Mouse (Mus musculus) left cerebral cortex, postnatal 10 days (tissue): Measurements from ENCODE around the gene Rpgrip1l. TPM values are rescaled to one million over a fixed set of nuclear protein-coding genes. Genes with fewer than 3 reads are reported as not detected.

Source experiments
- DNase-seq, 2 experiments: peaks; one replicate each; pipeline ENCODE4 v3.0.0; 2021 to 2022; ENCODE audit warnings: low spot score in 2 of 2, mixed read lengths in 1 of 2; ENCODE audit errors: extremely low spot score in 1 of 2
- intact Hi-C: fragments of 180-260 bp; cut with DNase I; formaldehyde crosslinking; loops from one replicate; pipeline ENCODE4 v1.15.1; 2025
- total RNA-seq, 2 experiments: library from RNA; stranded (reverse); gene quantifications; 2 replicates each; pipeline ENCODE4 v1.2.3; 2021

Rpgrip1l gene
- total RNA-seq, 2 experiments from 2014 or later: 24.4 to 30.4 TPM

GRCm38 (mm10) chr8:91339651-91340050 lies 26.6 kb upstream of the Rpgrip1l start:
- intact Hi-C loops: no loop called here
- no peak for DNase-seq

- DNase-seq: no peak
- intact Hi-C loops: no loop called here
Observed at GRCm38 (mm10) chr8:91338389-91339154, 25.5 kb upstream of the Rpgrip1l start.

- intact Hi-C loops: no loop called here
- DNase-seq: no peak
Observed at GRCm38 (mm10) chr8:91329461-91329850, 16.4 kb upstream of the Rpgrip1l start.

DNA sequence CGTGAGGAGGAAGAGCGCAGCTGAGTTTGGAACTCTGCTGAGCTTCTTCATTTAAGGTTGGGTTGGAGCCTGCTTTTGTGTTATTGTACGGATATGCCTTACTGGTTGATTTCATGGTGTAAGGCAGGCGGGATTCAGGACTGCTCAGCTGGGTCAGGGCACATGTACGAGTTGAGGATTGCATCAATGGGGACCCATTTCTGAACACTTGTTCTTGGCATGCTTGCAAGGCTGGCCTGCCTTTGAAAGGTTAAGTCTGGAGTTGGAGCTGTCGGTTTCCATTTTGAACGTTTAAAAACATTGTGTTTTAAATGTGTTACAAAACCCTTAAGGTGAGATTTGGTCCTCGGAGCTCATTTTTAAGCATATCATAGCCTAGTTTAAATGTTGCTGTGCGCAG lies 16.0 kb upstream of the Rpgrip1l start:
- intact Hi-C loops: no loop called here
- no peak for DNase-seq

DNA sequence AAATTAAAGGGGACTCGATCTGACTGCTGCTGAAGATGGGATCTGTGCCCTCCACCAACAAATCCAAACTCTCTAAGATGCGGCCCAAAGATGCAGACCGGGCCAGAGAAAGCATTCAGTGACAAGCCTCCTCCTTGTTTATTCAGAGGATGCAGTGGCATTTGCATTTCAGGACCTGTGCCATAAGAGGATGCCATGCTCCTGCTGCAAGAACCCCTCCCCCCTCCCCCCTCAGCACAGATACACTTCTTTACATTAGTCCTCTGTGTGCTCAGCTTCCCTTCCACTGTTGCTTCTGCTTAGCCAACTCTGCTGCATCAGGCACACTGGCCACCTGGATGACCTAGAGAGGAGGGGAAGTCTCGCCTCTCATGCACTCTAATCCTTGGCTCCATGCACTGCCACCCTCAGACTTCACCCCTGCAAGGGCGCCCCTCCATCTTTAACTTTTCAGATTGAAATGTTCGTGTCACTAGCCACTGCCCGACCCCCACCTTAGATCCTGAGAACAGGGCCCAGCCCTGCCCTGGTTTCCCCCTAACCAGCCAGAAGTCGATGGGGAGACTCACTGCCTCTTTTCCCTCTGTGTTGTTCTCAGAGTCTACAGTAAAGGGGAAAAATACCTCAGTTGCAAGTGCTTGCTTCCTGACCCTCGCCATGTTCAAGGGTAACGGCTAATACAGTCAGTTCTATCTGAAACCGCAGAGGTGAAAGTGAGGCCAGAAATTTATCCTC lies 14.6 kb upstream of the Rpgrip1l start:
- intact Hi-C loops: no loop called here
- DNase-seq: no peak

GRCm38 (mm10) chr8:91326946-91327345 lies 13.9 kb upstream of the Rpgrip1l start:
- intact Hi-C loops: no loop called here
- DNase-seq: no peak

GRCm38 (mm10) chr8:91326018-91326417 lies 13.0 kb upstream of the Rpgrip1l start:
- intact Hi-C loops: no loop called here

GRCm38 (mm10) chr8:91324916-91325315 lies 11.9 kb upstream of the Rpgrip1l start:
- DNase-seq: no peak
- intact Hi-C loops: no loop called here

More at GRCm38 (mm10) chr8:91326018-91326417, 13.0 kb upstream of the Rpgrip1l start:
- no peak for DNase-seq

GRCm38 (mm10) chr8:91324271-91324670 lies 11.2 kb upstream of the Rpgrip1l start:
- no peak for DNase-seq
- intact Hi-C loops: no loop called here

DNA sequence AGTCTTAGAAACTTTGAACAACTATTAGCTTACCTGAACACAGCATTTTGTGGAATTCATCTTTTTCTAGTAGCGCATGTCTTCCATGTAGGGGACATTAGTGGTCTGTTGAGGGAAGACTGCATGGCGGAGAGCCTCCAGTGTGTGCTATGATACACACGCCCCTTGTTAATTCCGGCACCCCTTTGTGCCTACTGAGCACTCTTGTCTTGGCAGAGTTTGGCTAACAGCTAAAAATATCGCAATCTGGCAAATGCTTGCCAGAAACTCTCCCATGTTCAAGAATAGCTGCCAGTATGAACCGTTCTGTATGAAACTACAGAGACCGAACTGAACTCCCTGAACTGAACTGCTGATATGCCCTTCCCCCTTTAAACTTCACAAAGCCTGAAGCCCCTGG lies 10.4 kb upstream of the Rpgrip1l start:
- no peak for DNase-seq
- intact Hi-C loops: no loop called here

DNA sequence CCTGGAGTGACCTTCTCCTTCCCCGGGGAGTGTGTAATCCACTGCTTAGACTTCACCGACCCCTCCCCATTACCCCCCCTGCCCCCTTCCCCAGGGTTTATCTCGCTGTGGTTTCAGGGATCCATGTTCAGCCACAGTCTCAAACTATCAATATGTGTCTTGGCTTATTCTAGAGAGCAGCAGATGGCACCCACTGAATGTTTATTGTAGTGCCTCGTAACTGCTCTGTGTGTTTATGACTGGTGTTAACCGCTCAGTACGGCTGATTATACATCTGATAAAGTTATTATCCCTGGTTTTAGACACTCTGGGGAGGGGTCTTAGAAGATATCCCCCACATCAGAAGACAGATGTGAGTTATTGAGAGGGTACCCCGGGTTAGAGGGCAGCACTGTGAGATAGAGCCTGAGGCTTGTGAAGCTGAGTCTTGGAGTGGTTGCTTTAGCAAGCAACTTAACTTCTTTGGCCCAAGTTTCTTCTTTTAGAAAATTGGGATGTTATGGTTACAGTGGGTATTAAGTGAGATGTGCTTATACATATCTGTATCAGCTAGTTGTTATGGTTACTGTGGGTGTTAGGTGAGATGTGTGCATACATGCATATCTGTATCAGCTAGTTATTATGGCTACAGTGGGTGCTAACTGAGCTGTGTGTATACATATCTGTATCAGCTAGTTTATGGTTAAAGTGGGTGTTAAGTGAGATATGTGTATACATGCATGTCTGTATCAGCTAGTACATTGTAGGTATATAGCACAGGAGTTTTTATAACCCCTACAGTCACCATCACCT lies 6.1 kb upstream of the Rpgrip1l start:
- intact Hi-C loops: no loop called here
- no peak for DNase-seq

GRCm38 (mm10) chr8:91317567-91318227 lies 4.6 kb upstream of the Rpgrip1l start:
- intact Hi-C loops: no loop called here
- DNase-seq: no peak

- intact Hi-C loops: no loop called here
- DNase-seq: no peak
Observed at GRCm38 (mm10) chr8:91312342-91312741, 720 bp downstream of the Rpgrip1l start.

DNA sequence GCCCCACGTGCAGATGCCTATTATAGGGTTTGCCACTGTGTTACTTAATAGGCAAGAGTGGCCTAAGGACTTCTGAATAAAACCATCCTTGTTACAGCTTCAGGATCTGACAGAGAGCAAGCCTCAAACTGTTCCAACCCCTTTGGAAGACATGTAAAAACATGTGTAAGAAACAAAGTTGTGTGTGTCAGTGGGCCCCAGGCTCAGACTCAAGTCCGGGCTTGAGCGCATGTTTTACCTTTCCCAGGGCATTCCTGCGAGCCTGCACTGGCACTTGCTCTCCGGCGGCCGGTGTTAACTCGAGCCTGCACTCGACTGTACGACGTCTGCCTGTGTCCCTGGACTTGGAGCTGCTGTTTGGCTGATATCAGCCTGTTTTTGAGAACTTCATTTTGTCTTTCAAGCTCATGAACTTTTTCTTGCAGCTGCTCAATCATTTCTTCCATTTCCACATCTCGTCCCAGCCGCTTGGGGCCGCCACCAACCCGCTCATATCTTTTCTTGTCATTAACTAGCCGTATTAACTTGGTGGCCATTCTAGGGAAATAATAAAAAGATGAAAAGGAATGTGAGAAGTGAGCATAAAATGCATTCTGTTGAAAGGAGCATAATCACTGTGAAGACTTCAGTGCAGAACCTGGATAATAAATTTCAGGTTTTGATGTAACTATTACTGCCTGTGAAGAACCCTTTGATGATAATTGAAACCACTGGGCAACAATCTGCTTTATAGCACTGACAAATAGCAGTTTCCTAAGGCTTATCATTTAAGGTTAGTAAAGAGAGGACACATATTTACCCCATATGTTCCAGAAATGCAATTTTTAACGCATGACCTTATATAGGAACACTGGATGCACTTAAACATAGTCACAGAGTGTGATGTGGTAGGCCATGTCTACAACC lies 8.3 kb downstream of the Rpgrip1l start:
- intact Hi-C loops: no loop called here
- DNase-seq: no peak

DNA sequence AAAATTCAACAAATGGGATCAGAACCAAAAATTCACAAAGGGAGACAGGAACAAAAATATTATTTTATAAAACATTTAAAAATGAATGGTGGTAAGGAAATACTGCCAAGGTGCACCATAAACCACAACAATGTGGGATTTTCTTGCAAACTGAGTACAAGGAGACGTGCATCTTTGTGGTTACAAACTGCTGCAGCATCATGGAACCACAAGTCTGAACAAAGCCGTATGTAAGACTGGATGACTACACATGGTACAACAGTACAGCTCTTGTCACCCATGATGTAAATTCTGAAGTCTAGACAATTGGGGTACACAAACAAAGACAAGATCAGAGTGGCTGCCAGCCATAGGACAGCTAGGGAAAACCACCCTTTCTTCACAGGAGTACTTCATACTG lies 14.4 kb downstream of the Rpgrip1l start:
- intact Hi-C loops: no loop called here
- no peak for DNase-seq

DNA sequence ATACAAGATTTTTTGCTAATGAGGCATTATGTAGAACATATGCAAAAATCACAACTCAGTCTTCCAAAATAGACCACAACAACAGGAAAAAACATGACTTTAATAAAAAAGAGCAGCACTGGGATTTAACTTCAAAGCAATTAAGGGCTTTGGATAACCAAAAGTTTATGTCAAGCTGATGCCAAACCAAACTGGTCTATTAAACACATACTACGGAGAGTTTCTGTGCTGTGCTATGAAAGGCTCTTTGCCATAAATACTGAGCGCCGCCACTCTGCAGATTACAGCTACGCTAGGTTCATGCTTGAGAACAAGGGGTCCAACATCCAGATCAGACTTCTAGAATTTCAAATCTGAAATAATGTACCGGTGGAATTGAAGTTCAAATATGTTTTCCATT lies 17.3 kb downstream of the Rpgrip1l start:
- intact Hi-C loops: no loop called here
- no peak for DNase-seq

DNA sequence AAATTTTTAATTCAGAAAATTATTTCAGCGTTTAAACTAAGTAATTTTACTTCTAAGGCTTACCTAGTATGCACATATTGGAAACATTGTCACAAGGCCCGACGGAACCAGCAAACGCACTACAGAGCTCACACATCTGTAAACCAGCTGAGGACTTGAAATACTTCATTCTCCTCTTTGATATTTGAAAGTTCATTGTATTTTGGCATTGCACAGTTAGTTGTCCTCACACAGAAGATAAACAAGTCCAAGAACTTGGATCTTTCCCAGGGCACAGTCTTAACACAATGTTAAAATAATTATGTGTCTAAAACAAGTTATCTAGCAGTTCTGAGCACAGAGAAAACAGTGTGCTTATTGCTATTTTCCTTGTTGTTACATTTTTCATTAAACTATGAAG lies 22.5 kb downstream of the Rpgrip1l start:
- no peak for DNase-seq
- intact Hi-C loops: no loop called here

DNA sequence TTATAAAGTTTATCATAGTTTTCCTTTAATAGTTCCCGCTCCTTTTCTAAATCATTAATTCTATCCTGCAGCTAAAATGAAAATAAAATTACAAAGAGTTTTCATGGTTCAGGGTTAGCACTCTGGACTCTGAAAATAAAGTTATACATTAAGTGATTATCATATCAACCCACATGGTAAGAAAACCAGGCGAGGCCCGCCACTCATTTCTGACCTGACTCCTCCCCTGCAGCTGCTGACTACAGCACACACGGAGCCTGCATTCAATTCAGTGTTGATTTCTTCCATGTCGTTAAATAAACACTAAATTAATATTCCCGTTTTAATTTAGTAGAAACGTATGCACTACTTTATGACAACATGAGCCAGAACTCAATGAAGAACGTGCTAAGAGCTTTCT lies 26.8 kb downstream of the Rpgrip1l start:
- intact Hi-C loops: no loop called here
- no peak for DNase-seq
